Mouse (Mus musculus): ENCODE measurements around the gene Urad.

Gene Urad

DNA sequence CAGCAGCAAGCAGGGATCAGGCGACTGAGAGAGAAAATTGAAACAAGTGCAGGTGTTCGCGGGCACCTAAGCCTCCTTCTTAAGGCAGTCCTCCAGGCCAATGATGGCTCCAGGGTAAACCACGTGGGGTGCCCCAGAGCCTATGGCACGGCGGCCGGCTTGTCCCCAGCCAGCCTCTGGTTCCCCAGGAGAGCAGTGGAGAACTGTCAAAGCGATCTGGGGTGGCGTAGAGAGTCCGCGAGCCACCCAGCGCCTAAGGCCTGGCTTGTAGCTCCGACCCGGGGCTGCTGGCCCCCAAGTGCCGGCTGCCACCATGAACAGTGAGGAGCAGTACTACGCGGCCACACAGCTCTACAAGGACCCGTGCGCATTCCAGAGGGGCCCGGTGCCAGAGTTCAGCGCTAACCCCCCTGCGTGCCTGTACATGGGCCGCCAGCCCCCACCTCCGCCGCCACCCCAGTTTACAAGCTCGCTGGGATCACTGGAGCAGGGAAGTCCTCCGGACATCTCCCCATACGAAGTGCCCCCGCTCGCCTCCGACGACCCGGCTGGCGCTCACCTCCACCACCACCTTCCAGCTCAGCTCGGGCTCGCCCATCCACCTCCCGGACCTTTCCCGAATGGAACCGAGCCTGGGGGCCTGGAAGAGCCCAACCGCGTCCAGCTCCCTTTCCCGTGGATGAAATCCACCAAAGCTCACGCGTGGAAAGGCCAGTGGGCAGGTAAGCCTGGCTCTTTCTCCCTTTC, 52.1 kb downstream of the Urad start, which contains the start of gene Pdx1:
Pdx1 (plus strand) TSS at position 34 of the 747 bp plus-strand sequence.
- no peak for DNase-seq (ENCODE audit: low read depth, low spot score)

DNA sequence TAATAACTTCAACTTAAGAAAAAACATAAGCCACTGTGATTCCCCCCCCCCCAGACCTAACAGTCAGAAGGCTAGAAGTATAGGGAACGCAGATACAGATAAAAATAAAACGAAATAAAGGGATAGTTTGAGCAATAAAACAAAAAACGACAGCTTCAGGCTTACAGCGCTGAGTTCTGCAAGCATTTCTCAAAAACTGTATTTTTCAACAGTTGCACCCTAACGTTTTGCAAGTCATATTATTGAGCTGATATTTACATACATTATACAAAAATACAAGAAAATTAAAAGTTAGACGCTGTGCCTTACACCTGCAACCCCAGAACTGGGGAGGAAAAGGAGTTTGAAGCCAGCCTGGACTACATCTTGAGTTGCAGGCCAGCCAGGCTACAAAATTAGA, 52.9 kb downstream of the Urad start:
- no peak for DNase-seq (ENCODE audit: low read depth, low spot score)

DNA sequence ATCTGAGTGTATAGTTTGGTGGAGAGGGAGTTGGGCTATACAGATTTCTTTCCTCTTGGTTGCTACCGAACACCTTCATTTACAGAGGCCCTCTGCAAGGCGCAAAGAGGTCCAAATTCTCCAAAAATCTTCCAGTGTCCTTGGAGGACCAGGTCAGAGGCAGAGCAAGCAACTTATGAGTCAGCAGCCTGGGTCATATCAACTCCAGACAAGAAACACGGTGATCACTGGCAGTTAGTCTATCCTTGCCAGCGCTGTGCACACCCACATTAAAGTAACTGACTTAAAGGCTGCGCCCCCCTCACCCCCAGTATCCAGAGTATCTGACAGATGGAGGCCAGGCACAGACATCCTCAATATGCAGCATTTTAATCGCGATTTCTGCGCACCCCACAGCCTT, 53.5 kb downstream of the Urad start:
- no peak for DNase-seq (ENCODE audit: low read depth, low spot score)

DNA sequence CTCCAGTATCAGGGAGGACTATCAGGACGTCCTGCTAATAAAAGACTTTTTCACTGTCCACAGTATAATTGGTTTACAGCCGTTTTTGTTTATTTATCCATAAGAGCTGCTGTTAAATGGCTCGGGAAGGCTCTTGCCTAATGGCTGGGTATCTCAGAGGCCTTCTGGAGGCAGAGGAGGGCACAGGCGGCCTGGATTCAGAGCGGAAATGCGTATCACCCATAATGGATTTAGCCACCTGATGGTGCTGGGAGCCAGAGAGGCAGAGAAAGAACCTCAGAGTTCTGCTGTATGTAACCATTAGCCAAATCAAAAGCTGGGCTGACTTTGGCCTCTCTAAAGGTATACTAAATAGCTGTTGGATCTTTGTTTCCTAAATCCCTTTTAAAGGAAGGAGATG, 54.8 kb downstream of the Urad start:
- no peak for DNase-seq (ENCODE audit: low read depth, low spot score)

All from c-Kit-negative CD71-positive TER-119-positive erythroid progenitor cells, embryonic 14.5 days (primary cell).